Mouse (Mus musculus) heart, embryonic 13.5 days (tissue): ENCODE results near the gene Folr1. TPM values are rescaled to one million over a fixed set of nuclear protein-coding genes. Genes with fewer than 3 reads are reported as not detected.

Experiments
- ATAC-seq: fragments of 200-750 bp; cut with Nextera tagmentation; 2 replicates; pipeline ENCODE4 v1.8.0; 2017; ENCODE audit warnings: moderate TSS enrichment; ENCODE audit not compliant: insufficient number of reproducible peaks, low FRiP score, low TSS enrichment; ENCODE audit errors: extremely low read depth
- H3K27ac ChIP-seq: fragments of 300-500 bp; sonication (generic); replicated peaks from 2 replicates; pipeline ENCODE4 v1.5.1; 2015; ENCODE audit warnings: moderate library complexity, mild to moderate bottlenecking, inconsistent platforms
- H3K27me3 ChIP-seq: fragments of 300-500 bp; sonication (generic); replicated peaks from 2 replicates; pipeline ENCODE4 v1.6.1; 2015; ENCODE audit warnings: mild to moderate bottlenecking, inconsistent platforms
- H3K36me3 ChIP-seq: fragments of 300-500 bp; sonication (generic); 2 replicates; pipeline ENCODE4 v1.6.1; 2015; ENCODE audit warnings: mild to moderate bottlenecking, inconsistent platforms
- H3K4me1 ChIP-seq: fragments of 300-500 bp; sonication (generic); 2 replicates; pipeline ENCODE4 v1.6.1; 2015; ENCODE audit warnings: inconsistent platforms
- H3K4me2 ChIP-seq: fragments of 300-500 bp; sonication (generic); 2 replicates; pipeline ENCODE4 v1.6.1; 2015; ENCODE audit warnings: inconsistent platforms, mild to moderate bottlenecking, moderate library complexity
- H3K4me3 ChIP-seq: fragments of 300-500 bp; sonication (generic); 2 replicates; pipeline ENCODE4 v1.5.1; 2015; ENCODE audit warnings: moderate library complexity, mild to moderate bottlenecking, inconsistent platforms
- H3K9ac ChIP-seq: fragments of 300-500 bp; sonication (generic); 2 replicates; pipeline ENCODE4 v1.6.1; 2015; ENCODE audit warnings: inconsistent platforms, mild to moderate bottlenecking, moderate library complexity
- H3K9me3 ChIP-seq: fragments of 300-500 bp; sonication (generic); 2 replicates; pipeline ENCODE4 v1.6.1; 2016; ENCODE audit warnings: inconsistent platforms
- WGBS: fragments of 180-500 bp; shearing (Covaris S2); methylation state at CpG from one replicate; pipeline ENCODE4 v1.1.7; 2015; ENCODE audit warnings: mixed read lengths; 5-methylcytosine and 5-hydroxymethylcytosine counted together
- microRNA-seq: library from miRNA; unstranded; fragments of <30 nt; microRNA quantifications from one replicate; pipeline ENCODE4, GENCODE M21; 2016
- polyA plus RNA-seq: library from polyadenylated mRNA; unstranded; fragments of >200 nt; fragmentation: Nextera tagmentation; extraction: Ambion mirVana; gene quantifications from 2 replicates; pipeline ENCODE4 v1.2.1, GENCODE M21; 2015

Gene Folr1
- polyA plus RNA-seq, 1 experiment from 2014 or later, result 6.4 TPM

DNA sequence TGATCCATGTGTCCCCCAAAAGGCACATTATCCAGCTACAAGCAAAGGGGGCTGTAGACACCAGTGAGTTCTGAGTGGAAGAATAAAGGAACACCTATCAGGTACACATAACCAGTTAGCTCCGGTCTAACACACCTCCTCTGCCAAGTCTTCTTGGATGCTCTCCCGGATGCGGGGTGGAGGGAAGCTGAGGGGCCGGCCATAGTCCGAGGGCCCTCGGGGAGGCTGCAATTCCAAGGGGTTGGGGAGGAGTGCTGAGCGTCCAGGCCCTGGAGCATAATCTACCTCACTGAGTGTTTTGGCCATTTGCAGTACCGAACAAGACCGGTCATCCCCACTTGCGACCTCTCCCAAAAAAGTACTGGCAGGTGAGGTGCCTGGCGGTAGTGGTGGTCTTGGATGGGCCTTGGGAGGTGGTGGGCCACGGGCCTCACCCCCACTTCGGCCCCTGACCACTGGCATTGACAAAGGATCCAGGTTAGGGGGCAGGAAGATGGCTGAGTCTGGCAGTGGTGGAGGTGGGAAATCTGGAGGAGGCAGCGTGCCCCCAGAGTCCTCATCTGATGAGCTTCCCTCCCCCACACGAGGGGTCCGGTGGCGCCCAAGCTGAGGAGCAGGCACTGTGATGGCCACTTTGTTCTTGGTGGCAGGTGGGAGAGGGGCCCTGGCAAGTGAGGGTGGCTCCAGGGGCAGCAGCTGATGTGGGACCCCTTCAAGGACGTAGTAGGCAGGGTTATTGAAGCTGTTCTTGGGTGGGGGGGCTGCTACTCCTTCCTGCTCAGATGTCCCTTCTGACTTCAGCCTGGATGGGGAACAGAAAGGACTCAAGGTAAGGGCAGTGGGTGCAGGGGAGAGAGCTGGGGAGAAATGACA lies 46.6 kb downstream of the Folr1 start:
- Histone ChIP-seq H3K4me2 (no peak overlapping the region), H3K4me1 (peaks cover 38% of the 10 kb centered on the region), H3K9ac (peak overlapping the region; percentile 44; the same call in 1 of the 2 replicates), H3K27me3 (peaks cover 30% of the 10 kb centered on the region), H3K36me3 (peaks cover 64% of the 10 kb centered on the region), H3K4me3 (no peak overlapping the region), H3K27ac (no peak overlapping the region), H3K9me3 (no peaks in the 10 kb centered on the region)
- no peak for ATAC-seq
- WGBS, result 79% methylated on average over 18 of the region's 18 CpGs

DNA sequence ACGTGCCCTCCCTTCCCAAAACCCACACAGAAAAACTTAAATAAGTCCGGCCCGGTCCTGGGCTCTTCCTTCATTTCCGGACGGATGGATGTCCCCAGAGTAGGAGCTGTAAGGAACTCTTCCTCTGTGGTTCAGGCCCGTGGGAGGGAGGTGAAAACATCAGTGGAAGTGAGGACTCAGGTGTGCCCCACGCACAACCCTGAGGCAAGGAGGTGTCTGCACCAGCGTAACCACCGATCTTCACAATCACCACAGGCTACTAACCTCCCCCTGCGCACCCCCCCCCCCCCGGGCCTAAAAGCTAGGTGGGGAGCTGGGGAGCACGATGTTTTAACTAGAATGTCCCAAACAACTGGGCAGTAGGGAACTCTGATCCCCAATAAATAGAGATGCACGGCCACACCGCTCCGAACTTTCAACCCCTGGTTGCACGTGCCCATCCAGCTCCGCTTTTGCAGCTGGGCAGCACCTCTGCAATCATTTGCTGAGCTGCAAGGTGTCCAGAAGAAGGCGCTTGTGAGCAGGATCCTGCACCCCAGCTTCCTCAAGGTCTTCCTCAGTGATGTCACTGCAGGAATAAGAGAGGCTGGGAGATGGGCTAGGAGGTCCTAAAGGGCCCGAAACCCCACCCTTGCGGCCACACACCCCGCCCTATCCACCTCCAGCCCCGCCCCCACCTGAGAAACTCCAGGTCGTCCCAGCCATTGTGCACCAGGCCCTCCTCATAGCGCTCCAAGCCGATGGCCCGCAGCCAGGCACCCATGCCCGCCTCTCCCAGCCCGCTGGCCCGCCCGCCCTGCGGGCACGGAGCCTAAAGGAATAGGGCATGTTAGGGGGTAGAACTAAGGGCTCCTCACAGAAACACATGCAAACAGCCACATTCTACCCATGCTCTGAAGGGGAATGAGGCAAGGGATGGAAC lies 47.5 kb downstream of the Folr1 start:
- H3K27ac ChIP-seq, result peak overlapping the region; percentile 78; the same call in 1 of the 2 replicates
- no peak for ATAC-seq
- peaks cover 44% of the 10 kb centered on the region for H3K4me1 ChIP-seq
- WGBS, result 38% methylated on average over 32 of the region's 32 CpGs
- H3K27me3 ChIP-seq, result peaks cover 39% of the 10 kb centered on the region
- no peaks in the 10 kb centered on the region for H3K9me3 ChIP-seq
- H3K36me3 ChIP-seq, result peaks cover 55% of the 10 kb centered on the region
- peak overlapping the region; percentile 44; the same call in 1 of the 2 replicates for H3K9ac ChIP-seq
- H3K4me3 ChIP-seq, result no peak overlapping the region
- peak overlapping the region; percentile 96; the same call in 1 of the 2 replicates for H3K4me2 ChIP-seq

DNA sequence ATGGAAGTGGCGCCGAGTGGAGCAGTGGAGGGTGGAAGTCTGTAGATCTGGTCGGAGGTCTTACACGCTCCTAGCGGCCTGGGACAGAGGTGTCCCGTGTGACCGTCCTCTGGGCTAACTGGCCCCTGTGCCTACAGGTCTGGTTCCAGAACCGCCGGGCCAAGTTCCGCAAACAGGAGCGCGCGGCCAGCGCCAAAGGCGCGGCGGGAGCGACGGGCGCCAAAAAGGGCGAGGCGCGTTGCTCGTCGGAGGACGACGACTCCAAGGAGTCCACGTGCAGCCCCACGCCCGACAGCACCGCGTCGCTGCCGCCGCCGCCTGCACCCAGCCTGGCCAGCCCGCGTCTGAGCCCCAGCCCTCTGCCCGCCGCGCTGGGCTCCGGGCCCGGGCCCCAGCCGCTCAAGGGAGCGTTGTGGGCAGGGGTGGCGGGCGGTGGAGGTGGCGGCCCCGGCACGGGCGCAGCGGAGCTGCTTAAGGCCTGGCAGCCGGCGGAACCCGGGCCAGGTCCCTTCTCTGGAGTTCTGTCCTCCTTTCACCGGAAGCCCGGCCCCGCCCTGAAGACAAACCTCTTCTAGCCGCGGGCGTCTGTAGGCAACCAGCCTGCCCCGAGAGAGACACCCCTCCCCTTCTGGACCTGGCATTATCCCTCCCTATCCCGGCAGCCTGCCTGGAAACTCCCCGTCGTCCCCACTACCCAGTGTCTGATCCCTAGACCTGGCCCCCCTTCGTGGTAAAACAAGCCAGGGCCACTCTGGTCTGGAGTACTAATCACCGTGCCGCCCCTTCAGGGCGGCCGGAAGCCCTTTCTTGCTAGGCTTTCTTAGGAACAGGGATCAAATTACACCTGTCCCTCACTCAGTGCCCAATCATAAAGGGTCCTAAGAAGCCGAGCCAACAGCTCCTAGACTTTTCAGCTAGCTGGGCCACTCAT lies 48.8 kb downstream of the Folr1 start:
- peaks cover 52% of the 10 kb centered on the region for H3K27me3 ChIP-seq
- under 1% methylated on average over 71 of the region's 71 CpGs for WGBS
- peak; percentile 75; the same call in 1 of the 2 replicates for ATAC-seq

DNA sequence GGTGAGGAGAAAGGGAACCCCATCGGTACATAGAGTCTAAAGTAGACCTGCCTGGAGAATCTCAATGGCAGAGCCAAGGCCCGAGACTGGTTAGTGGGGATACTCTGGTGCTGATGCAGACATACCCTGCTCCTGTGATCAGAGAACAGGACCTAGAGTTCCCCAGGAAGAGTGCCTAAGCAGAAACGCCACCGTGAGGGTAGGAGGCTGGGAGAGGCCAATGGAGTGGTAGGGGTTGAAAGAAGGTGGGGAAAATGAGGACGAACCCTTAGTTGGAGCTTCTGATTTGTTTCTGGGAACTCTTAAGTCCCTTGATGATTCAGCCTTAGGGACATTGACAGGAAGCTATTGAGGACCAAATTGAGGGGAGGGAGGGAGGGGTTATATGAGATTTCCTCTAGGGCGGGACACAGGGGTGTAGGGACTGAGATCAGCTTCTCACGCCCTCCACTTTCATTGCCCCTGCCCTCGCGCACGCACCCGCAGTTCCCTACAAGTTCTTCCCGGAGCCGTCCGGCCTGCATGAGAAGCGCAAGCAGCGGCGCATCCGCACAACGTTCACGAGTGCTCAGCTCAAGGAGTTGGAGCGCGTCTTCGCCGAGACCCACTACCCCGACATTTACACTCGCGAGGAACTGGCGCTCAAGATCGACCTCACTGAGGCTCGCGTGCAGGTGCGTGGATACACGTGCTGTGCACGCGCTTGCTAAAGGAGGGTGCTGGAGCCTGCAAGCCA lies 50.1 kb downstream of the Folr1 start:
- Histone ChIP-seq H3K4me3 (peak overlapping the region; percentile 63), H3K27ac (no peak overlapping the region), H3K27me3 (peaks cover 62% of the 10 kb centered on the region), H3K4me1 (peaks cover 48% of the 10 kb centered on the region), H3K4me2 (peak overlapping the region; percentile 96), H3K9ac (peak overlapping the region; percentile 70), H3K9me3 (no peaks in the 10 kb centered on the region), H3K36me3 (peaks cover 28% of the 10 kb centered on the region)
- ATAC-seq, result no peak
- WGBS, result 3% methylated on average over 35 of the region's 35 CpGs

More for the DNA sequence above, 48.8 kb downstream of the Folr1 start:
- Histone ChIP-seq H3K4me3 (peak overlapping the region; percentile 63), H3K4me1 (peaks cover 48% of the 10 kb centered on the region), H3K4me2 (peak overlapping the region; percentile 96), H3K9me3 (no peaks in the 10 kb centered on the region), H3K36me3 (peaks cover 42% of the 10 kb centered on the region), H3K9ac (peak overlapping the region; percentile 89), H3K27ac (peak overlapping the region; percentile 78)

DNA sequence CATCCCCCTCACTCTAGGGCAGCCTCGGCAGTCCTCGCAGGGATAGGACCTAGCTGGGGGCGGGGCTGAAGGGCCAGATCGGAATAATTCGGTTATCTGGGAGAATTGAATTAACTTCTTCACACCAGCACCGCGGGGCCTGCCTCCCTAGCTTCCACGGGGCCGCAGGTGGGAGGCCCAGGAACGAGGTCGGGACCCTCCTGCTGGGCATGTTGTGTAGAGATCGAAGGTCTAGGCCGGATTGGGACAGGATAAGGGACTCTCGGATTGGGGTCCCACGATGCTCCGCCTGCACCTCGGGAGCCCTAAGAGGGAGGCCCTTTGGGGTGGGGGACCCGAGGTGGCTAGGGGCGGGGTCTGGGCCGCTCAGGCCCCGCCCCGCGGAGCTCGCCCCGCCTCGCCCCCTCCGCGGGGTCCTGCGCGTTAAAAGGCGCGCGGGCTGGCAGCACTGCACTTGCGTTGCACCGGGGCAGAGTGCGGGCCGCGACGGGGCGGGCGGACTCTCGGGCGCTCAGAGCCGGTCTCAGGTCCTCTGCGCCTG lies 52.7 kb downstream of the Folr1 start, which contains the start of gene Phox2a:
Gene Phox2a, plus strand, starts transcription at position 453 of the 541 bp plus-strand sequence.
- no peak within 1 kb of the TSS for H3K27ac ChIP-seq
- peaks cover 64% of the 10 kb centered on the region for H3K27me3 ChIP-seq
- 0 out of 2 replicates have a peak, but pooled peaks cover 3% of the 10 kb centered on the region for H3K9me3 ChIP-seq
- peaks cover 3% of the 10 kb centered on the region; the same call in 1 of the 2 replicates for H3K36me3 ChIP-seq
- ATAC-seq, result no peak
- H3K4me3 ChIP-seq, result peak within 1 kb of the TSS; percentile 47
- H3K4me2 ChIP-seq, result peak within 1 kb of the TSS; percentile 68
- H3K9ac ChIP-seq, result peak within 1 kb of the TSS; percentile 68
- H3K4me1 ChIP-seq, result peaks cover 39% of the 10 kb centered on the region
- WGBS, result 1% methylated on average over 43 of the region's 45 CpGs

Small RNA genes lying within 50 kb of the gene (microRNA-seq; reads per million reads assigned to microRNA genes)
- not detected for gene Gm22655

Other genes with a start within 250 kb of the Folr1 start
- gene Clpb, start 207.2 kb downstream of the Folr1 start, polyA plus RNA-seq, result 47.0 and 52.3 TPM in 2 replicates
- gene Phox2a, start 52.5 kb downstream of the Folr1 start, polyA plus RNA-seq, result 0.11 and 0.32 TPM in 2 replicates
- gene Inppl1, start 32.6 kb downstream of the Folr1 start, polyA plus RNA-seq, result 44.9 and 56.3 TPM in 2 replicates
- 1.6 and 1.8 TPM in 2 replicates for gene Folr2, start 13.6 kb downstream of the Folr1 start, polyA plus RNA-seq
- 61.7 and 64.4 TPM in 2 replicates for gene Anapc15, start 7.1 kb downstream of the Folr1 start, polyA plus RNA-seq
- gene Lamtor1, start 35.1 kb upstream of the Folr1 start, polyA plus RNA-seq, result 140 and 155 TPM in 2 replicates
- 0.10 and 0.27 TPM in 2 replicates for gene Tomt, start 35.6 kb upstream of the Folr1 start, polyA plus RNA-seq
- 4.1 and 5.1 TPM in 2 replicates for gene Lrrc51, start 63.1 kb upstream of the Folr1 start, polyA plus RNA-seq
- 39.7 and 41.7 TPM in 2 replicates for gene Numa1, start 63.3 kb upstream of the Folr1 start, polyA plus RNA-seq
- gene Il18bp, start 147.9 kb upstream of the Folr1 start, polyA plus RNA-seq, result 1.5 and 1.9 TPM in 2 replicates
- gene Rnf121, start 194.7 kb upstream of the Folr1 start, polyA plus RNA-seq, result 17.0 and 17.2 TPM in 2 replicates
- gene Xndc1, start 194.7 kb upstream of the Folr1 start, polyA plus RNA-seq, result 19.3 and 25.2 TPM in 2 replicates
- gene Xntrpc, start 194.9 kb upstream of the Folr1 start, polyA plus RNA-seq, result 0.91 and 1.0 TPM in 2 replicates
- gene Trpc2, start 212.3 kb upstream of the Folr1 start, polyA plus RNA-seq, result not detected in 2 replicates
- 3.5 and 4.7 TPM in 2 replicates for gene Art1, start 231.0 kb upstream of the Folr1 start, polyA plus RNA-seq
- 0.83 and 1.5 TPM in 2 replicates for gene Art5, start 238.7 kb upstream of the Folr1 start, polyA plus RNA-seq
- gene Chrna10, start 246.0 kb upstream of the Folr1 start, polyA plus RNA-seq, result 0.06 and 0.11 TPM in 2 replicates